Mouse (Mus musculus) heart, postnatal 0 days (tissue): ENCODE measurements around the gene Tcte2. TPM values are rescaled to one million over a fixed set of nuclear protein-coding genes. Genes with fewer than 3 reads are reported as not detected.

Experiments
- ATAC-seq: fragments of 200-750 bp; cut with Nextera tagmentation; 2 replicates; pipeline ENCODE4 v1.8.0; 2017; ENCODE audit warnings: low read depth, moderate number of reproducible peaks, moderate library complexity; ENCODE audit not compliant: insufficient read depth
- DNase-seq: peaks from one replicate; pipeline ENCODE4 v3.0.0-alpha.2; 2016; ENCODE audit warnings: low spot score
- H3K27ac ChIP-seq: fragments of 300-500 bp; sonication (generic); 2 replicates; pipeline ENCODE4 v1.5.1; 2014; ENCODE audit warnings: low read depth, mild to moderate bottlenecking
- H3K27me3 ChIP-seq: fragments of 300-500 bp; sonication (generic); 2 replicates; pipeline ENCODE4 v1.6.1; 2014; ENCODE audit warnings: low read length, mixed read lengths; ENCODE audit not compliant: control insufficient read depth, insufficient read depth
- H3K36me3 ChIP-seq: fragments of 300-500 bp; sonication (generic); replicated peaks from 2 replicates; pipeline ENCODE4 v1.6.1; 2014; ENCODE audit warnings: low read length, mixed read lengths; ENCODE audit not compliant: control insufficient read depth, insufficient read depth
- H3K4me1 ChIP-seq: fragments of 300-500 bp; sonication (generic); 2 replicates; pipeline ENCODE4 v1.6.1; 2014; ENCODE audit warnings: antibody characterized with exemption; ENCODE audit not compliant: control insufficient read depth, insufficient read depth
- H3K4me2 ChIP-seq: fragments of 300-500 bp; sonication (generic); 2 replicates; pipeline ENCODE4 v1.6.1; 2014; ENCODE audit warnings: low read depth, mild to moderate bottlenecking, low read length, moderate library complexity
- H3K4me3 ChIP-seq: fragments of 300-500 bp; sonication (generic); 2 replicates; pipeline ENCODE4 v1.5.1; 2014; ENCODE audit warnings: low read depth, low read length
- H3K9ac ChIP-seq: fragments of 300-500 bp; sonication (generic); replicated peaks from 2 replicates; pipeline ENCODE4 v1.6.1; 2014; ENCODE audit warnings: low read depth, low read length, mixed read lengths
- H3K9me3 ChIP-seq: fragments of 300-500 bp; sonication (generic); replicated peaks from 2 replicates; pipeline ENCODE4 v1.6.1; 2016; ENCODE audit warnings: low read length; ENCODE audit not compliant: control insufficient read depth
- CTCF ChIP-seq: IDR thresholded peaks from 2 replicates; pipeline ENCODE4 v1.5.1; 2016; ENCODE audit warnings: antibody characterized with exemption, control low read depth, low read depth
- EP300 ChIP-seq: IDR thresholded peaks from 2 replicates; pipeline ENCODE4 v1.6.1; 2016; ENCODE audit warnings: antibody characterized with exemption, low read depth
- WGBS: fragments of 180-500 bp; shearing (Covaris S2); extraction: QIAGEN DNeasy Blood & Tissue Kit; methylation state at CpG from one replicate; pipeline ENCODE4 v1.1.7; 2014; 5-methylcytosine and 5-hydroxymethylcytosine counted together
- polyA plus RNA-seq: library from polyadenylated mRNA; unstranded; fragments of >200 nt; fragmentation: Nextera tagmentation; extraction: Ambion mirVana; gene quantifications from 2 replicates; pipeline ENCODE4 v1.2.1, GENCODE M21; 2015
- total RNA-seq: library from RNA; depleted of rRNA; stranded (reverse); fragments of >200 nt; gene quantifications from 2 replicates; pipeline ENCODE4 v1.2.3, GENCODE M21; 2014; ENCODE audit warnings: low replicate concordance

The Tcte2 gene
- total and polyA plus RNA-seq, 2 experiments from 2014 or later: 0.92 to 4.5 TPM

DNA sequence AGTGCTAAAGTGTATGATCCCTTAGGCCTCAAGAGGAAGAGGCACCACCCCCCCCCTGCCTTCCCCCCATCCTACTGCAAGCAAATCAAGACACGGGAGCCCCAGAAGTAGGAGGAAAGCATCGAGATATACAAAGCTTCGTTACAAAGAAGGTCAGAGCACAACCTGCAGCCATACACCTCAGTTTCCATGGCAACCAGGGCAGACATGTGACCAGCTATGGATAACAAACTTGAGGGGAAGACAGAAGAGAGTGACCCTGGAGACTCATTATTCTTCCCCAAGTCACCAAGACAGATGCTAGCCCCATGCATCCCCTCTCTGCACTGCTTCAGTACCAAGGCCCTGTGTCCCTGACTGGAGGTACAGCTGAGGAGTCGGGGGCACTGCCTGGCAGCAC is 74.5 kb downstream of the Tcte2 start:
- 82% methylated on average over 4 of the region's 4 CpGs for WGBS
- H3K9me3 ChIP-seq: no peaks in the 10 kb centered on the region
- H3K4me1 ChIP-seq: peaks cover 13% of the 10 kb centered on the region
- H3K4me3 ChIP-seq: no peak overlapping the region
- H3K36me3 ChIP-seq: no peaks in the 10 kb centered on the region
- no peak overlapping the region for H3K9ac ChIP-seq
- H3K27me3 ChIP-seq: no peaks in the 10 kb centered on the region
- H3K4me2 ChIP-seq: no peak overlapping the region
- DNase-seq: no peak
- no peak for TF ChIP-seq CTCF
- no peak for TF ChIP-seq EP300
- no peak for ATAC-seq
- no peak overlapping the region for H3K27ac ChIP-seq

DNA sequence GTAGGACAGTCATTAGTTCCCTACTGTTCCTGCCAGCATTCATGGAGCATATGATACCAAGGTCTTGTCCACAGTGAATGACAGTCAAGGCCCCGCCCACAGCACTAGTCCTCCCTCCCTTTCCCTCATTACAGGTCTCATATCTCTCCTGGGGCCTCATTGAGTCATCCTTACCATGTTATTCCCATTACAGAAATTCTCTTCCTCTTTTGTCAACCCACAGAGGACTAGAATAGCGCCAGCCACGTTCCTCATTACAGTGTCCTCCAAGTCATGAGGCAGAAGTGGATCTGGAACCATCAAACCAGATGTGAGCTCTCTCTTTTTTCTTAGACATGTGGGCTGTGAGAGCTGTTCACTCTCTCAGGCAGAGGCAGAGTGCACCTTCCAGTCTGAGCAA is 76.0 kb downstream of the Tcte2 start:
- TF ChIP-seq EP300 (no peak), CTCF (no peak)
- whole genome bisulfite sequencing: 41% methylated on average over 3 of the region's 3 CpGs
- no peak overlapping the region for H3K27ac ChIP-seq
- H3K4me3 ChIP-seq: no peak overlapping the region
- H3K36me3 ChIP-seq: no peaks in the 10 kb centered on the region
- ATAC-seq: no peak
- no peak overlapping the region for H3K9ac ChIP-seq
- no peaks in the 10 kb centered on the region for H3K9me3 ChIP-seq
- H3K27me3 ChIP-seq: no peaks in the 10 kb centered on the region
- no peak for DNase-seq
- H3K4me2 ChIP-seq: no peak overlapping the region
- peaks cover 13% of the 10 kb centered on the region for H3K4me1 ChIP-seq

GRCm38 (mm10) chr17:13684256-13684655 is 77.4 kb downstream of the Tcte2 start:
- no peak overlapping the region for H3K9ac ChIP-seq
- H3K27ac ChIP-seq: peak overlapping the region; percentile 90
- no peak overlapping the region for H3K4me2 ChIP-seq
- DNase-seq: no peak
- H3K27me3 ChIP-seq: no peaks in the 10 kb centered on the region
- TF ChIP-seq CTCF (no peak), EP300 (no peak)
- ATAC-seq: no peak
- H3K4me3 ChIP-seq: no peak overlapping the region
- no peaks in the 10 kb centered on the region for H3K36me3 ChIP-seq
- no peaks in the 10 kb centered on the region for H3K9me3 ChIP-seq
- H3K4me1 ChIP-seq: peaks cover 13% of the 10 kb centered on the region
- 66% methylated on average over 7 of the region's 7 CpGs for WGBS

- Histone ChIP-seq H3K36me3 (no peaks in the 10 kb centered on the region), H3K9ac (peak overlapping the region; percentile 52), H3K27me3 (no peaks in the 10 kb centered on the region), H3K27ac (peak overlapping the region; percentile 90), H3K4me2 (peak overlapping the region; percentile 49), H3K4me3 (peak overlapping the region; percentile 43), H3K4me1 (peaks cover 13% of the 10 kb centered on the region), H3K9me3 (no peaks in the 10 kb centered on the region)
- peak; percentile 89 for ATAC-seq
- WGBS: 36% methylated on average over 15 of the region's 15 CpGs
- TF ChIP-seq EP300 (no peak), CTCF (no peak)
- peak; percentile 88 for DNase-seq
Observed at GRCm38 (mm10) chr17:13683411-13684174, 78.0 kb downstream of the Tcte2 start.

DNA sequence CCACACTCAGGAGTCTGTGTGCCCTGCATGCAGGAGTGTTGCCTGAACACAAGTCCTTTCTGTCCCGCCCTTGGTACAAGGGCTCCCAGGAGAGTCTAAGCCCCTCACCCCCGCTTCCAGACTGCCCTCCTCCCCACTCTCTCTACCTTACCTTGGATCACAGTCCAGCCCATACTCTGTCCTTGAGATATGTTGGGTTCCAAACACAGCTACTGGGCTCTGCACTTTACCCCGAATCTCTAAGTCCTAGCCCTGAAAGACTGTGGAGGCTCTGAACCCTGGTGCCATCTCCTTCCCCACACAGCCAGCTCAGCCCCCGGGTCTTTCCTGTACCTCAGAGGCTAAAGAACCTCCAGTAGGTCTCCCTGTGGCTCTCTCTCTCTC is 78.6 kb downstream of the Tcte2 start:
- H3K9ac ChIP-seq: peak overlapping the region; percentile 52
- TF ChIP-seq CTCF: no peak
- no peak for TF ChIP-seq EP300
- ATAC-seq (no peak), DNase-seq (no peak)
- H3K27ac ChIP-seq: peak overlapping the region; percentile 90
- WGBS: 25% methylated on average over 4 of the region's 4 CpGs
- H3K4me3 ChIP-seq: peak overlapping the region; percentile 43
- no peaks in the 10 kb centered on the region for H3K36me3 ChIP-seq
- peak overlapping the region; percentile 49 for H3K4me2 ChIP-seq
- no peaks in the 10 kb centered on the region for H3K9me3 ChIP-seq
- H3K27me3 ChIP-seq: no peaks in the 10 kb centered on the region
- H3K4me1 ChIP-seq: peaks cover 16% of the 10 kb centered on the region
